Mouse (Mus musculus) hindbrain, embryonic 10.5 days (tissue): ENCODE measurements around the gene Sf3b4. TPM values are rescaled to one million over a fixed set of nuclear protein-coding genes. Genes with fewer than 3 reads are reported as not detected.

Experiments
- polyA plus RNA-seq: library from polyadenylated mRNA; unstranded; fragments of >200 nt; fragmentation: Nextera tagmentation; extraction: Ambion mirVana; gene quantifications from 2 replicates; pipeline ENCODE4 v1.2.1, GENCODE M21; 2016

Gene Sf3b4
- polyA plus RNA-seq, 1 experiment from 2014 or later: 250 TPM

Other genes starting within 250 kb of the Sf3b4 start
- gene Anp32e, start 243.1 kb upstream of the Sf3b4 start, polyA plus RNA-seq: 266 and 352 TPM in 2 replicates
- gene Plekho1, start 176.3 kb upstream of the Sf3b4 start, polyA plus RNA-seq: 75.0 and 83.5 TPM in 2 replicates
- gene Vps45, start 113.9 kb upstream of the Sf3b4 start, polyA plus RNA-seq: 30.4 and 32.4 TPM in 2 replicates
- 12.8 and 19.2 TPM in 2 replicates for gene Otud7b, start 67.8 kb upstream of the Sf3b4 start, polyA plus RNA-seq
- 10.4 and 11.4 TPM in 2 replicates for gene Mtmr11, start 10.3 kb upstream of the Sf3b4 start, polyA plus RNA-seq
- 3.7 and 15.3 TPM in 2 replicates for gene Sv2a, start 8.8 kb downstream of the Sf3b4 start, polyA plus RNA-seq
- 89.6 and 90.3 TPM in 2 replicates for gene Bola1, start 47.4 kb downstream of the Sf3b4 start, polyA plus RNA-seq
- gene Hist2h2ab, start 47.5 kb downstream of the Sf3b4 start, polyA plus RNA-seq: not detected in 2 replicates
- gene Hist2h2ac, start 48.5 kb downstream of the Sf3b4 start, polyA plus RNA-seq: 7.6 and 12.0 TPM in 2 replicates
- 6.0 and 8.7 TPM in 2 replicates for gene Hist2h2be, start 48.8 kb downstream of the Sf3b4 start, polyA plus RNA-seq
- 7.9 and 8.4 TPM in 2 replicates for gene Hist2h3c2, start 66.8 kb downstream of the Sf3b4 start, polyA plus RNA-seq
- 44.6 and 55.1 TPM in 2 replicates for gene Hist2h2aa2, start 67.9 kb downstream of the Sf3b4 start, polyA plus RNA-seq
- 11.3 and 13.4 TPM in 2 replicates for gene Hist2h2aa1, start 73.2 kb downstream of the Sf3b4 start, polyA plus RNA-seq
- 0.42 and 0.56 TPM in 2 replicates for gene Hist2h3c1, start 74.4 kb downstream of the Sf3b4 start, polyA plus RNA-seq
- gene Hist2h4, start 91.0 kb downstream of the Sf3b4 start, polyA plus RNA-seq: 6.8 and 13.6 TPM in 2 replicates
- gene Hist2h3b, start 96.3 kb downstream of the Sf3b4 start, polyA plus RNA-seq: 49.7 and 51.9 TPM in 2 replicates
- 9.4 and 9.7 TPM in 2 replicates for gene Hist2h2bb, start 97.4 kb downstream of the Sf3b4 start, polyA plus RNA-seq
- 1.7 and 1.9 TPM in 2 replicates for gene Fcgr1, start 121.6 kb downstream of the Sf3b4 start, polyA plus RNA-seq